Mouse (Mus musculus) layer of hippocampus, adult 18-20 months (tissue): Measurements from ENCODE around the gene Tsc22d4. TPM values are rescaled to one million over a fixed set of nuclear protein-coding genes. Genes with fewer than 3 reads are reported as not detected.
"Not testable (repeated sequence)": the region's sequence is repeated elsewhere in the genome, so short reads cannot be mapped to it uniquely, and the experiment has no call there.

Source experiments
- DNase-seq, 2 experiments: peaks; one replicate each; pipeline ENCODE4 v3.0.0; 2022; ENCODE audit warnings: low spot score in 2 of 2
- total RNA-seq, 2 experiments: library from RNA; stranded (reverse); gene quantifications; 2 replicates each; pipeline ENCODE4 v1.2.3; 2021

Gene Tsc22d4
- total RNA-seq, 2 experiments from 2014 or later = 164 to 187 TPM

DNA sequence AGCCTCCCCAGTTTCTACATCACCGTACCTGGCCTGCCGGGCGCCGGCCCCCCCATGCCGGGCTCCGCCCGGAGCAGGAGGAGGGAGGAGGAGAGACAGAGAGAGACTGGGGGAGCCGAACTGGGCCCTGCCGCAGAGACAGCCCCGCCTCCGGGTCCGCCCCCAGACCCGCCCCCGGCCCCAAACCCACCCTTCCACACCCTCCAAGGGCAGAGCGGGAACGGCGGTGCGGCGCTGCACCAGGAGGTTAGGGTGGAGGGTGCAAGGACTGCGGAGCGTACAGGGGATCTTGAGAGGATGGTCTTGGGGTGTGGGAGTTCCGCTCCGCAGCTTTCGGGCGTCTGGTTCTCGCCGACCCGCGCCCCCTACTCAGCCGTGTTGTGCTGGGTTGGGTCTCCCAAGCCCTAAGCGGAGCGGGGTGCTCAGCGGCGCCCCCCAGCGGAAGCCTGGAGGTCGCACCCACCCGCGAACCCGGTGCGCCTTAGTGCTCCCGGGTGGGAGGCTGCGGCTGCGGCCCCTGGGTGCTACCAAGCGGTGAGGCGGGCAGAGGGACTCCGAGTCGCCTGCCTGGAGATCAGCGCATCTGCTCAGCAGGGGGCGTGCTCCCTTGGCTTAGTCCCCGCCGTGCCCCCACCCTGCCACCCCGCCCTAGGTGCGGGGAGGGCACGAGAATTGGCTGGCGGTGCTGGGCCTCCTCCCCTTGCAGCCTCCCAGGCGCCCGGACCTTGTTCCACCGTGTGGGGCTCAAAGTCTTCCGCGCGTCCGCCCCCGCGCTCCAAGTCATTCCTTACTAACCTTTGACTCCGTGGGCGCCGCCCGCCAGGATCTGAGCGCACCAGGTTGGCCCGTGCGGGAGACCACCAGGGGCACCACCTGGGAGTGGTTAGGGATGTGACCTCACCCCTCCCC lies 4.3 kb upstream of the Tsc22d4 start, which contains the start of gene Nyap1:
Gene Nyap1 (minus strand): TSS at position 585 of the 909 bp plus-strand sequence.
- peak; percentile 65 to 85 for DNase-seq

DNA sequence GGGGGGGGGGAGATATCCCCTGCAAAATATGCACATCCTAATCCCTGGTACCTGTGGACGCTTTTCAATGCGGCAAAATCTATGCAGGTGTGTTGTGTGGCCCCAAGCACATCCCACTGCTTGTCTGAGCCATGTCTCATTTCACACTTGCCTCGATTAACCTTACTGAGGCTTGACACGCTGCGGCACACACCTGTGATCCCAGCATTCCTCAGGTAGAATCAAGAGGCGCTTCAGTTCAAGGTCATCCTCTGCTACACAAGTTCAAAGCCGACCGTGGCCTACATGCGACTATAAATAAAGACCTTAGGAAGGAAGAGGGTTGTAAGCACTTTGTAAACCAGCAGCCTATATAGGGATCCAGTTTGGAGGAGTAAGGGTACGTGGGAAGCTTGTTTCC lies 3.5 kb upstream of the Tsc22d4 start:
- no peak for DNase-seq

DNA sequence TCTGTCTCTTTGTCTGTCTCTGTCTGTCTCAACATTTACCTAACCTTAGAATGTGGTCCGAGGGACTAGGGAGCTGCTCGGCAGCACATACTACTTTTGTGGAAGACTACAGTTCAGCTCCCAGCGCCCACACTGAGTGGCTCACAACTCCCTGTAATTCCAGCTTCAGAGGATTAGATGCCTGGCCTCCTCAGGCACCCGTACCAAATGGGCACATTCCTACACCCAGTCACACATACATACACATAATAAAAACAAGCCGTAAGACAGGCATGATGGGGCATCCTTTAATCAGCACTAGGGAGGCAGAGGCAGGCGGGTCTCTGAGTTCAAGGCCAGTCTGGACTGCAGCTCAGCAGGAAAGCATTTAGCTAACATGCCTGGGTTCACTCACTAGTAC lies 2.7 kb upstream of the Tsc22d4 start:
- DNase-seq = no peak

DNA sequence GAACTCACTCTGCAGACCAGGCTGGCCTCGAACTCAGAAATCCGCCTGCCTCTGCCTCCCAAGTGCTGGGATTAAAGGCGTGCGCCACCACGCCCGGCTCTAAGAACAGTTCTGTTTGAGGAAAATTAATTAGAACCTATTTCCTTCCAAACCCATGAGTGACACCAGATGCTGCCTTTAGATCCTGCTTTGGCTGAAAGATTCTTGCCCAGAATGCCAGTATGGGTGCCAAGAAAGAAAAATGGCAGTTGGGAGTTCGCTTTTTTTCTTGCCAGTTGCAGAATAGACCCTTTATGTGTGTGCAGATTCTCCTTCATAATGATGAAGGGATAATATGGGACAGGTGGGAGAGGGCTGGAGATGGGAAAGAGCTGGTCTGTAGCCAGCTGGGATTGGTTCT lies 1.3 kb upstream of the Tsc22d4 start:
- DNase-seq = peak in 1 of 2 experiments; percentile 39

DNA sequence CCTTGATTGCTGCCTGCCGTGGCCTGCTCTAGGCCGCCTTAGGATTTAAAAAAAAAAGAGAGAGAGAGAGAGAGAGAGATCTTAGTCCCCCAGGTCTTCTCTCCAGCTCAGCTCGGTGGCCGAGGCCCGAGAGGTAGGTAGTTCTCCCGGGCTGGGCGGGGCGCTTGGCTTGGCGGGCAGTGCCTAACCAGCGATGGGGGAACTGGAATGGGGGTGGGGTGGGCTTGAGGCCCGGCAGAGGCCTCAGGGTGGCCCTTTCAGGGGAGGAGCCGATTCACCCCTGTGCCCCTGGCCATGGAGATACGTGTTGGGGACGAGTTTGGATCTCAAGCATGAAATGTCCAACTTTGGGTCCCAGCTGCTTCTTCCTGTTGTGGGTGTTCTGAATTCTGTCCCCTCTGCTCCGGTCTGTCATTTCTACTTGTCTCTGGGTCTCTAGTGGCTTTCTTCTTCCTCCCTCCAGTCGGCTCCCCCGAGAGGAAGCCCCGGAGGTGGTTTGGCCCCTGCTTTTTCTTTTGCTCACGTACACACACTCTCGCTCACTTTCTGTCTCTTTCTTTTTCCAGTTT lies 836 bp downstream of the Tsc22d4 start:
- DNase-seq = no peak

DNA sequence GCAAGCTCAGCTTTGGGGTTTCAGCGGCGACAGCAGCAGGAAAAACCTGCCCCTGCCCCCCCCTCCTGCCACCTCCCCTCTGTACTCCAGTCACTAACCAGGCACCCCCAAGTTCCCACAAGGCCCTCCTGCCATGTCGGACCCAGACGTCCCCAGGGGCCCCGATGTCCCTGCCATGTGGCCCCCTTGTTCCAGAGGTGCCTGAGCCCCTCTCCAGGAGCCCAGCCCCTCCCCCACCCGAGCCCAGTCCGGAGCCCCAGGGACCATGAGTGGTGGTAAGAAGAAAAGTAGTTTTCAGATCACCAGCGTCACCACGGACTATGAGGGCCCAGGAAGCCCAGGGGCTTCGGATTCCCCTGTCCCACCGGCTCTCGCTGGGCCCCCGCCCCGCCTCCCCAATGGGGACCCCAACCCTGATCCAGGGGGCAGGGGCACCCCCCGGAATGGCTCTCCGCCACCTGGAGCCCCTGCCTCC lies 1.4 kb downstream of the Tsc22d4 start:
- DNase-seq = no peak

DNA sequence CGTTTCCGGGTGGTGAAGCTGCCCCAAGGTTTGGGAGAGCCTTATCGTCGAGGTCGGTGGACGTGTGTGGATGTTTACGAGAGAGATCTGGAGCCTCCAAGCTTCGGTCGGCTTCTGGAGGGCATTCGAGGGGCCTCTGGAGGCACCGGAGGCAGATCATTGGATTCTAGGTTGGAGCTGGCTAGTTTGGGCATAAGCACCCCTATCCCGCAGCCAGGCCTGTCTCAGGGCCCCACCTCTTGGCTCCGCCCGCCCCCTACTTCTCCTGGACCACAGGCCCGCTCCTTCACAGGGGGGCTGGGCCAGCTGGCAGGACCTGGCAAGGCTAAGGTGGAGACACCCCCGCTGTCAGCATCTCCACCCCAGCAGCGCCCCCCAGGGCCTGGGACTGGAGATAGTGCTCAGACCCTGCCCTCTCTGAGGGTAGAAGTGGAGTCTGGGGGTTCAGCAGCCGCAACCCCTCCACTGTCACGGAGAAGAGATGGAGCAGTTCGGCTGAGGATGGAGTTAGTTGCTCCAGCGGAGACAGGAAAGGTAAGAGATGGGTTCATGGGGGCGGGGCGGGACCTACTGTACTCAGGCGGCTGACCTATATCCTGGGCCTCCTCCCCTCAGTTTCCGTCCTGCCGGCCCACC lies 1.9 kb downstream of the Tsc22d4 start:
- no peak for DNase-seq

DNA sequence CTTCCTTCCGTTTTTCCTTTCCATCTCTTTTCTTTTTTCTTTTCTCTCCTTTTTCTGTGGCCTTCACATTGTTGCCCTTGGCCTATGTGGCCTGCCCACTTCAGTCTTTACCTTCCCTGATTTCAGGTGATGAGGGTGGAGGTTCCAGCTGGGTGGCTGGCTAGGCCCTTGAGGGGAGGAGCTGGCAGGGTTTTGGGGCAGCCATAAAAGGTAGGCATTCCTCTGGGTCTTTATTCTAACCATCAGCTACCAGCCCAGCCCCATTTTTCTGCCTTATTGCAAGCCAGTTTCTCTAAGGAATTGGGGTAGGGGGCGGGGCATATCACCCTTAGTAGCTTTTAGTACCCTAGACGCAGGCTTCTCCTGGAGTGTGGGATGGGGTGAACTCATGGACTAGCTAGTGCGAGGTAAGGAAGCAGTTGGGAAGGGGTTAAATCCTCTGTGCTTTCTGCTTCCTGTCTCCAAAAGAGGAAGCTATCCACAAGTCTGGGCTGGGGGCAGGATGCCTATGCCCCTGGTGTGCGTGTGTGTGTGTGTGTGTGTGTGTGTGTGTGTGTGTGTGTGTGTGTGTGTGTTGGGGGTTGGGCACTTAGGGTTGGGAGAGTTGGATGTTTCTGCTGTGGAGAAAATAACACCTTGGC lies 2.7 kb downstream of the Tsc22d4 start:
- no peak for DNase-seq

DNA sequence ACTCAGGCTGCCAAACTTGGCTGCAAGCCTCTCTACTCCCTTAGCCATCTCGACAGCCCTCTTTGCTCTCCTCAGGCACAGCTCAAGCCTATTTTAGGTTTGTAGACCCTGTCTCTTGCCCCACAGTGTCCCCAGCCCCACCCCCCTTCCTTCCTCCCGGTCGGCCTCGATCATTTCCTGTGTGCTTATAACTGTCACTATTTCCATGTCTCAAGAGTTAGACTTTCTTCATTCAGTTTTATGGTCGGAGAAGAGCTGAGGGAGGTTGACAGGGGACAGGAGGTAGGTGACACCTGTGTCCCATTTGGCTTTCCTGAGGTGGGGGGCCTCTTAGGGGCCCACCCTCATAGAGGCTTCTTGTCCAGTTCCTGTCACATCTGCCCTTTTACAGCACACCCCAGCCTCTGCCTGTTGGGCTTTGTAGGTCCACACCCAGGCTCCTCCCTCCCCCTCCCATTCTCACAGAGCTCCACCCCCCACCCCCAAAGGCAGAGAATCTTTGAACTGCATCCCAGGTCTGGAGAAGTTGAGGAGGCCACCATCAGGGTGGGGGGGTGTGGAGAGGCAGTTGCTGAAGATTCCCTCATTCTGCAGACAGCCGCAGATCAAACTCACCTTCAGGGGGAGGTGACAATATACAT lies 3.8 kb downstream of the Tsc22d4 start:
- DNase-seq = no peak

DNA sequence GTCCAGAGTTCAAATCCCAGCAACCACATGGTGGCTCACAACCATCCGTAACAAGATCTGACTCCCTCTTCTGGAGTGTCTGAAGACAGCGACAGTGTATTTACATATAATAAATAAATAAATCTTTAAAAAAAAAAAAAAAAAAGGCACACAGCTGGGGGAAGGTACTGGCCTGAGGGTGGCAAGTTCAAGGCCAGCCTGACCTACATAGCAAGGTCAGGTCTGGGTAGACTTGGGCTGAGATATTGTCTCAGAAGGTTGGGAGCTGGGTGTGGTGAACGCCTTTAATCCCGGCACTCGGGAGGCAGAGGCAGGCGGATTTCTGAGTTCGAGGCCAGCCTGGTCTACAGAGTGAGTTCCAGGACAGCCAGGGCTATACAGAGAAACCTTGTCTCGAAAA lies 4.7 kb downstream of the Tsc22d4 start:
- DNase-seq = not testable (repeated sequence)

DNA sequence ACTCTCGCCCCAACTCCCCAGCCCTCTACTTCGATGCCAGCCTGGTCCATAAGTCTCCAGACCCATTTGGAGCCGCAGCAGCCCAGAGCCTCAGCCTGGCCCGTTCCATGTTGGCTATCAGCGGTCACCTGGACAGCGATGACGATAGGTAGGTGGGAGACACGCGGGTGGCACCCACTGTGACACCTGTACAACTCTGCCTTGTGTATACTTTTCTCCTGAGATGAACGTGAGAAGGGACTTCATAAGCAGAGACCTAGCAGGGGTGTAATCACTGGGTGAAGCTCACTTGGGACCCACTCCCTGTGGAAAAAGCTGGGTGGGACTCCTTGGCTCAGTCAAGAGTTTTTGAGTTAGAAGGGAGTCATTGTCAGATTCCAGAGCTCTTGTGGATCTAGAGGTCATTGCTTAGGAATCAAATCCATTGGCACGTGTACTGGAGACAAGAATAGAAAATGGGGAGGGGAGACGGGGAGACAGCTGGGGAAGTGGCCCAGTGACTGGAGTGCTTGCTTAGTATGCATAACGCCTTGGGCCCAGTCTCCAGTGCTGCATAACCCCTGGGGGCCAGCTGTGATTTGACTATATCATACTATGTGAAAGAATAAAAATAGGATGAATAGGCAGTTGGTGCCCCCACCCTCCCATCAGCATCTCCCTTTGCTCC lies 5.8 kb downstream of the Tsc22d4 start:
- DNase-seq = no peak

DNA sequence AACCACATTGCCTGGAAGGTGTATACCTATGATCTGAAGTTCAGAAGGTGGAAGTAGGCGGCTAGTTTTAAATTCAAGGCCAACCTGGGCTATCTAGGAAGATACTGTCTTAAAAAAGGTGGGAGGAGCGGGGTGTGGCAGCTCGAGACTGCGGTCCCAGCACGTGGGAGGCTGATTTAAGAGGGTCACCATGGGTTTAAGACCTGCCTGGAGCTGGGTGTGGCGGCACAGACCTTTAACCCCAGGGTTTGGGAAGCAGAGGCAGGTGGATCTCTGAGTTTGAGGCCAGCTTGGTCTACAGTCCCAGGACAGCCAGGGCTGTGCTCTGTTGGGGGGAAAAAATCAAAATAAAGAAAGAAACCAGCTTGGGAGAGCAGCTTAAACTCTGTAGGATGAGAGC lies 6.5 kb downstream of the Tsc22d4 start:
- DNase-seq = no peak

DNA sequence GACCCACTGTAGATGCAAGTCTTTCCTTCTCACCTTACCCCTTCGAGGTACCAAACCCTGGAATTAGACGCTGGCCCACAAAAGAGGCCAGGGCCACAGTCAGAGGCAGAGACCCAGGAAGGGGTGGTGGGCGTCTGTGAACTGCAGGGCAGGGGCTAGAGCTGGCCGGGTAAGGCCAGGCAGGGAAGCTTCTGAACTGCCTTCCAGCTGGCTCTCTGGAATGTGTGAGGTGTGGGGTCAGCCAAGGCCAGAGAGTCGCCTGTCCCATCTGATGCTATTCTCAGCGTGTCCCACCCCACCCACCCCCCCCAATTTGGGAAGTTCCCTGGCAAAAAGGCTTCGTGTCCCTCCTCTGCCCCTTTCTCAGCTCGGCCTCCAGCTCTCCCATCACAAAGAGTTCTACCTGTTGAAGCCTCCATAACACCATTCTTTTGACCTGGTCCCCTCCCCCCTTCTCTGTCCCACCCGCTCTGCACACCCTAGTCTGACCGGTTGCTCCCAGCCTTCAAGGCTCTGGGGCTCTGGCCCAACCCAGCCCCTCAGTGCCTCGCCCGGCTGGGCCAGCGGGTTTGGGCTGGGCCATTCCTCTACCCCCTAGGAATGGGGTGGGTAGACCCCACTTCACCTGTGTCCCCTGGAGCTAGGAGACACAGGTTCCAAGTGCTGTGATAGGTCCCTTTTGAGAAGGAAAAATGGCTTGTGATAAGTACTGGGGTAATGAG lies 7.7 kb downstream of the Tsc22d4 start:
- no peak for DNase-seq

DNA sequence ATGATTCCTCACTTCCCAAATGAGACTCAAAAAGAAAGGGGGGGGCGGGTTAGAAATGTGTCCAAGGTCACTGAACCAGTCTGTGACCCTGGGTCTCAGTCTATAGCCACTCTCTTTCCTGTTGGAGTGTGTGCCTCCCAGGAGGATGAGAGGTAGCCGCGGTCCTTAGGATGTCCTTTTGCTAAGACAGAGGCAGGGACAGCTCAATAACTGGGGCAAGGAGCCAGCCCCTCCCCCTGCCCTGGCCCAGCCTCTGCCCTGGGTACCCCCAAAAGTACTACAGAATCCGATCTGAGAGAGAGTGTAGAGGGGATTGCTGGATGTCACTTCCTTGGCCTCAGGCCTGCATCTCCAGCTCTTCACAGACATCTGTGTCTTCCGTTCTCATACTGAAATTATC lies 9.9 kb downstream of the Tsc22d4 start:
- DNase-seq = no peak

DNA sequence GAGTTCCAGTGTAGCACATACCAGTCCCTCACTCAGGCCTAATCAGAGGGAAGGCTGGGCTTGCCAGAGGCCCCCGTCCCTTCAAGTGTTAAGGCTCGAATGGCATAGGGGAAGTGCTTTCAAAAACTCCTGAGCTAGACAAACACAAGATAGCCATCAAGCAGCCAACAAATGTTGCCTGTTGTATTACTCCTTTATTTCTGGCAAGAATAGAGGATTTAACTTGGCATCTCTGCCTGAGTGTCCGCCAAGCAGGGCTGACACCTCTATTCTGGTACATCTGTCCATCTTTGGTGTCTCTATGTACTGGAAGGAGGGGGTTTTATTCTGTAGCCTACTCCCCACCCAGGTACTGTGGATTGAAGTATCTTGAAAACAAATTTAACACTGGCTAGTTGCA lies 10.6 kb downstream of the Tsc22d4 start:
- no peak for DNase-seq

DNA sequence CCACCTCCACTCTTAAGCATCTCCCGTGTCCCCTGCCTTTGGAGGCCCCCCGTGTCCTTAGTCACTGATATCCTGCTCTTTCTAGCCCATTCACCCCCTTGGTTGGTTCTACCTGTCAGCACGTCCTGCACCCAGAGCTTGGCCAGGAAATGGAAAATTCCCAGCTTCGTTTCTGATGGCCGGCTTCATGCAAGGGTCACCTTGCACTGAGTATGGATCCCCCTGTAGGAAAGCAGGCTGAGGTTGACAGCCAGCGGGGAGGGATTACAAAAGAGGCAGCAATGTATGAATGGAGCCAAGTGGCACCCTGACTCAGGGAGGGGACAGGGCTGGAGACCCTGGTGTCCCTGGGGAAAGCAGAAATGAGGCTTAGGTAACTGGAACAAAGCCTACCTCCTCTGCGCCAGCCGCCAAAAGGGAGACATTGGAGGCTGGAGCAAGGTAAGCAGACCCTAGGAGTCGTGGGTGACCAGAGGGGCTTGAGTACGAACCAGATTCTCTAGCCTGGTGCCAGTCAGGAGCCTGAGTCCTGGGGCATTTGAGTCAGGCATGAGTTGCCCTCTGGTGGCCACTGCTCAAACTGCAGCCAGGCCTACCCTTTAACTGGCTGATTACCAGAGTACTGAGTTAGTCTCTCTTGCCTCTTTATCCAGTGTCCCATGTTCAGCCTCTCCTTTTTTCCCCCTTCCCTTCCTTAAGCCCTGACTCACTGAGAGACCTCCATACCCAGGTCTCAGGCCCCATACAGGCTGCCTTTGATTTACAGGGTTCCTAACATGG lies 11.5 kb downstream of the Tsc22d4 start:
- DNase-seq = peak; percentile 68 to 96

DNA sequence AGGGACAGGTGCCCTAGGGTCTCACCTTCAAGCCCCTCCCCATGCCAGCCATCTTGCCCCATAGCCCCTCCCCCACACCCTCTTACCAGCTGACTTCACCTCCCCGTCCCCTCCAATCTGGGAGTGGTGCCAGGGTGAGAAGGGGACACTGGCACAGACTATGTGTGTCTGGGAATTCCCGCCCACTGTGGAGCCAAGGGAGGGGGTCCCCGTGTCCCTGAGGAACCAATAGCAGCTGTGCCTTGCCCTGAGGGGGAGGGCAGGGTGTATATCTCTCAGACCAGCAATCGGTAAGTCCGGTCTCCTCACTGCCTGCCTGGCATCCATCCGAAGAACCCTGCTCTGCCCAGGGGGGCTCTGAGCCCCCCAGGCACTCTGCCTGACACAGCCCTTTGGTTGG lies 12.4 kb downstream of the Tsc22d4 start:
- DNase-seq = peak; percentile 66 to 86

DNA sequence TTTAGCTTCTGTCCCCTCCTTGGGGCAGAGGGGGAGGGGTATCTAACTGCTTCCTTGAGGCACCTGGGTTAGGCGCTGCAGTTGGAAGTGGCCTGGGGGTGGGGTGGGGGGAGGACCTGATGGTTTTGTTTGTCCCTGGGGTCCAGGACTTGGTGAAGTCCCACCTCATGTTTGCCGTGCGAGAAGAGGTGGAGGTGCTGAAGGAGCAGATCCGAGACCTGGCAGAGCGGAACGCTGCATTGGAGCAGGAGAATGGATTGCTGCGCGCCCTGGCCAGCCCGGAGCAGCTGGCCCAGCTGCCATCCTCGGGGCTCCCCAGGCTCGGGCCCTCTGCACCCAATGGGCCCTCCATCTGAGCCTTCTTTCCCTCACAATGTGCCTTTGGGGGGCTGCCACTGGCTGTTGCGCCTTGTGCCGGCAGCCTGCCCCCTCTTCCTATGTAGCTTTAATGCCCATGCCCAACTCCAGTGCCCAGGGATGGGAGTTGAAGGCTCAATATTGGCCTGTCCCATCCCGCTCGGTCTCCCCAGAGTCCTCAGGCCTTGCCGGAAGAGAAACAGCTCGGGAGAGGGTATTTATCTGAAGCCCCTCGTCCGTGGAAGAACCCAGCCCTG lies 13.5 kb downstream of the Tsc22d4 start:
- no peak for DNase-seq

DNA sequence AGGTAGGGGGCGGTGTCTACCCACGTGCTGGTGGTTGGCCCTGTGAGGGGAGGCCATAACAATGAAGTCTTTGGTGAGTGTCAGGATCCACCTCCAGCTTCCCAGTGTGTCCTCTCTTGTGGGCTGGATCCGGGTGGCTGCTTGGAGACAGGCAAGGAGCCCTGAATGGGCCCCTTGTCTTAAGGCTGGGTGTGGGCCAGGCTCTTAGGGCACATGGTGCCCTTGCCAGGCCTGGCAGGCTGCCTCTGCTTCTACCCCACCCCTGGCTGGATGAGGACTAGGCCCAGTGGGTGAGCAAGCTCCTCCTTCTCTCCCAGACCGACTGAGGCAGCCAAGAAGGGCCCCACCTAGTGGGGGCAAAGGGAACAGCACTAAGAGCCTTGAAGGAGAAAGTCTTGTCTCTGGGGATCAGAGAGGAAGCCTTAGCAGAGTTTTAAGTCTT lies 14.5 kb downstream of the Tsc22d4 start:
- peak; percentile 81 to 93 for DNase-seq
